Mouse (Mus musculus) midbrain, embryonic 16.5 days (tissue): ENCODE measurements around the gene Ncbp3. TPM values are rescaled to one million over a fixed set of nuclear protein-coding genes. Genes with fewer than 3 reads are reported as not detected.

Source experiments
- ATAC-seq: fragments of 200-750 bp; cut with Nextera tagmentation; 2 replicates; pipeline ENCODE4 v1.8.0; 2017; ENCODE audit warnings: moderate TSS enrichment
- H3K27ac ChIP-seq: fragments of 300-500 bp; sonication (generic); 2 replicates; pipeline ENCODE4 v1.5.1; 2014; ENCODE audit warnings: mild to moderate bottlenecking, low read length, mixed read lengths
- H3K27me3 ChIP-seq: fragments of 300-500 bp; sonication (generic); 2 replicates; pipeline ENCODE4 v1.6.1; 2014; ENCODE audit warnings: low read depth, low read length, mixed read lengths; ENCODE audit not compliant: control insufficient read depth, insufficient read depth
- H3K36me3 ChIP-seq: fragments of 300-500 bp; sonication (generic); 2 replicates; pipeline ENCODE4 v1.6.1; 2014; ENCODE audit warnings: mild to moderate bottlenecking, low read length, moderate library complexity, mixed read lengths; ENCODE audit not compliant: control insufficient read depth, insufficient read depth
- H3K4me1 ChIP-seq: fragments of 300-500 bp; sonication (generic); 2 replicates; pipeline ENCODE4 v1.6.1; 2014; ENCODE audit warnings: mild to moderate bottlenecking, low read length, mixed read lengths; ENCODE audit not compliant: control insufficient read depth, insufficient read depth
- H3K4me2 ChIP-seq: fragments of 300-500 bp; sonication (generic); 2 replicates; pipeline ENCODE4 v1.6.1; 2014; ENCODE audit warnings: mild to moderate bottlenecking, low read length, mixed read lengths
- H3K4me3 ChIP-seq: fragments of 300-500 bp; sonication (generic); 2 replicates; pipeline ENCODE4 v1.5.1; 2014; ENCODE audit warnings: low read depth, mild to moderate bottlenecking, low read length, moderate library complexity, mixed read lengths
- H3K9ac ChIP-seq: fragments of 300-500 bp; sonication (generic); 2 replicates; pipeline ENCODE4 v1.6.1; 2014; ENCODE audit warnings: low read depth, low read length, mixed read lengths
- H3K9me3 ChIP-seq: fragments of 300-500 bp; sonication (generic); replicated peaks from 2 replicates; pipeline ENCODE4 v1.6.1; 2014; ENCODE audit warnings: mild to moderate bottlenecking, low read length, mixed read lengths; ENCODE audit not compliant: control insufficient read depth, poor library complexity, severe bottlenecking
- WGBS: fragments of 180-500 bp; shearing (Covaris S2); extraction: QIAGEN DNeasy Blood & Tissue Kit; methylation state at CpG from one replicate; pipeline ENCODE4 v1.1.7; 2014; 5-methylcytosine and 5-hydroxymethylcytosine counted together
- polyA plus RNA-seq: library from polyadenylated mRNA; unstranded; fragments of >200 nt; fragmentation: Nextera tagmentation; extraction: Ambion mirVana; gene quantifications from 2 replicates; pipeline ENCODE4 v1.2.1, GENCODE M21; 2015

The Ncbp3 gene
- polyA plus RNA-seq, 1 experiment from 2014 or later, result 9.8 TPM

GRCm38 (mm10) chr11:73136587-73136986 lies 89.0 kb downstream of the Ncbp3 start:
- Histone ChIP-seq H3K4me1 (peaks cover 8% of the 10 kb centered on the region; the same call in 1 of the 2 replicates), H3K27me3 (no peaks in the 10 kb centered on the region), H3K9me3 (no peaks in the 10 kb centered on the region), H3K36me3 (no peaks in the 10 kb centered on the region), H3K4me2 (no peak overlapping the region), H3K9ac (no peak overlapping the region), H3K27ac (no peak overlapping the region), H3K4me3 (no peak overlapping the region)
- no peak for ATAC-seq
- WGBS, result 90% methylated on average over 6 of the region's 6 CpGs

GRCm38 (mm10) chr11:73137116-73137515 lies 89.5 kb downstream of the Ncbp3 start:
- Histone ChIP-seq H3K4me3 (peak overlapping the region; percentile 58), H3K27ac (no peak overlapping the region), H3K4me1 (peaks cover 8% of the 10 kb centered on the region; the same call in 1 of the 2 replicates), H3K4me2 (peak overlapping the region; percentile 91), H3K36me3 (no peaks in the 10 kb centered on the region), H3K9ac (no peak overlapping the region; the same call in 1 of the 2 replicates), H3K27me3 (no peaks in the 10 kb centered on the region), H3K9me3 (no peaks in the 10 kb centered on the region)
- no peak for ATAC-seq
- WGBS, result 44% methylated on average over 11 of the region's 11 CpGs

- Histone ChIP-seq H3K4me1 (peaks cover 8% of the 10 kb centered on the region; the same call in 1 of the 2 replicates), H3K4me3 (peak within 1 kb of the TSS; percentile 58), H3K27ac (no peak within 1 kb of the TSS), H3K27me3 (no peaks in the 10 kb centered on the region), H3K4me2 (peak within 1 kb of the TSS; percentile 91), H3K9me3 (no peaks in the 10 kb centered on the region), H3K9ac (peak within 1 kb of the TSS; percentile 70), H3K36me3 (no peaks in the 10 kb centered on the region)
- ATAC-seq, result peak; percentile 98
- under 1% methylated on average over 83 of the region's 84 CpGs for WGBS
Observed at GRCm38 (mm10) chr11:73137591-73138501, 90.3 kb downstream of the Ncbp3 start, which contains the start of gene Haspin. Haspin (minus strand) TSS chr11:73138294.

Other genes with a start within 250 kb of the Ncbp3 start
- gene Atp2a3, start 86.6 kb upstream of the Ncbp3 start, polyA plus RNA-seq, result 1.2 and 1.7 TPM in 2 replicates
- gene P2rx1, start 48.7 kb upstream of the Ncbp3 start, polyA plus RNA-seq, result 0.30 and 0.48 TPM in 2 replicates
- 31.9 and 33.6 TPM in 2 replicates for gene Camkk1, start 28.8 kb upstream of the Ncbp3 start, polyA plus RNA-seq
- gene Itgae, start 42.8 kb downstream of the Ncbp3 start, polyA plus RNA-seq, result 0.24 and 0.25 TPM in 2 replicates
- 1.6 and 2.1 TPM in 2 replicates for gene Haspin, start 90.5 kb downstream of the Ncbp3 start, polyA plus RNA-seq
- gene P2rx5, start 112.6 kb downstream of the Ncbp3 start, polyA plus RNA-seq, result 0.29 and 0.42 TPM in 2 replicates
- 127 and 133 TPM in 2 replicates for gene Emc6, start 129.3 kb downstream of the Ncbp3 start, polyA plus RNA-seq
- 132 and 145 TPM in 2 replicates for gene Tax1bp3, start 129.3 kb downstream of the Ncbp3 start, polyA plus RNA-seq
- gene Ctns, start 151.3 kb downstream of the Ncbp3 start, polyA plus RNA-seq, result 18.6 and 20.1 TPM in 2 replicates
- gene Shpk, start 151.7 kb downstream of the Ncbp3 start, polyA plus RNA-seq, result 2.1 and 2.4 TPM in 2 replicates
- gene Trpv1, start 186.5 kb downstream of the Ncbp3 start, polyA plus RNA-seq, result 0.20 and 0.38 TPM in 2 replicates
- gene Trpv3, start 219.6 kb downstream of the Ncbp3 start, polyA plus RNA-seq, result 0.19 and 0.31 TPM in 2 replicates